Mouse (Mus musculus): ENCODE data around the gene Tarbp1. TPM values are rescaled to one million over a fixed set of nuclear protein-coding genes. Genes with fewer than 3 reads are reported as not detected.
"Not testable (repeated sequence)": the region's sequence is repeated elsewhere in the genome, so short reads cannot be mapped to it uniquely, and the experiment has no call there.

Tarbp1 gene
- total RNA-seq, 2 experiments from 2014 or later = 1.4 to 3.1 TPM

DNA sequence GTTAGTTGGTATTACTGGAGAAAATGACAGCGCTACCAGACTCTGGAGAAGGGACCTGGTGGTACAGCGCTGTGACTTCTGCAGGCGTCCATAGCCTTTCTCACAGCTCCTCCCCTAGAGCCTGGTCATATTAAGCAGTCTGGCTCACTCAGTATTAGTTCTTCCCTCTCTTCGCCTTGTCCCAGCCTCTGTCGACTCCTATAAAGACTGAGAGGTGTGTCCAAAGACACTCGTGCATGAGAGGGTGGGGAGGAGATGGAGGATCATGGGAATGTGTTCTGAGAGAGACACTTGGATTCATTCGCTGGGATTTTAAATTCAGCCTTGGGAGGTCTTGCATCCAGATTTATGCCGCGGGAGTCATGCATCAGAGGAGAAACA is 52.0 kb downstream of the Tarbp1 start:
- ATAC-seq (replicated peaks; ENCODE audit: low FRiP score, poor library complexity, severe bottlenecking) = peak; percentile 29

DNA sequence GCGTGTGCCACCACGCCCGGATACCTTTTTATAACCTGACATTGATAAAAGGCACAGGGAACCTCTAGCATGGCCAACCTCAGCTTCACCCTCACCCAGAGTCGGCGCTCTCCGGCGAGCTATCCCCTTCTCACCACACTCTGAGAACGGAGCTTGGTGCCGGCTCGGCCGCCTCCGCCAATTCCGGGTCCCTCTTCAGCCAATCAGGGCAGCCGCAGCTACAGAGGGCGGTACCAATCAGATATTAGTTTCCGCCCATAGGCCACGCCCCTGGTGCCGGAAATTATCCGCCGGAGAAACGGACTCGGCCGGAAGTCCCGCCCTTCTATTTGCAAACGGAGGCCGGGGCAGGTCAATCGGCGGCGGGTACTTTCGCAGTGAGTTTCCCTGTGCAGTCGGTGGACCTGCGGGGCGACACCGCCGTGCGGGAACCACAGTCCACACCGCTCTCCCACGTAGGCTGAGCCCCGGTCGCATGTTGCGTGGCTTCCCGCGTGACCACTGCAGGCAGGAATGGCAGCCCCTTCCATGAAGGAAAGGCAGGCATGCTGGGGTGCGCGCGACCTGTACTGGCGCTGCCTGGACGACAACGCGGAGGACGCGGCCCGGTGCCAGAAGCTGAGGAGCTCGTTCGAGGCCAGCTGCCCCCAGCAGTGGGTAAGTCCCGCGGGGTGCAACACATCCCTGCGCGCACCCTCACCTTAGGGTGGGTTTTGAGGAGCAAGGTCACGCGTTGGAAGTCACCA is 52.5 kb downstream of the Tarbp1 start, which contains the start of gene Coa6:
TSS of gene Coa6 (plus strand) at position 342 of the 746 bp plus-strand sequence.
- peak; percentile 98 for ATAC-seq (replicated peaks; ENCODE audit: low FRiP score, poor library complexity, severe bottlenecking)

DNA sequence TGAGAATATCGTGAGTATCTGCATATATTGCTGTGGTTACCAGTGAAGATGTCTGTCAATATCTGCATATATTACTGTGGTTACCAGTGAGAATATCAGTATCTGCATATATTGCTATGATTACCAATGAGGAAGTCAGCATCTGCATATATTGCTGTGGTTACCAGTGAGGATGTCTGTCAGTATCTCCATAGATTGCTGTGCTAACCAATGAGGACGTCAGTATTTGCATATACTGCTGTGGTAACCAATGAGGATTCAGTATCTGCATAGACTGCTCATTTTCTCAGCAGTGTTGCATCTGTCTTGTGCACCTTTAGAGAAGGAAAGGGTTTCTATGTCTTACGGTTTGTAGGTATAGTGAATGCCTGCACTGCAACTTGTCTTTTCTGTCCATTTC is 54.0 kb downstream of the Tarbp1 start:
- ATAC-seq (replicated peaks; ENCODE audit: low FRiP score, poor library complexity, severe bottlenecking) = no peak

DNA sequence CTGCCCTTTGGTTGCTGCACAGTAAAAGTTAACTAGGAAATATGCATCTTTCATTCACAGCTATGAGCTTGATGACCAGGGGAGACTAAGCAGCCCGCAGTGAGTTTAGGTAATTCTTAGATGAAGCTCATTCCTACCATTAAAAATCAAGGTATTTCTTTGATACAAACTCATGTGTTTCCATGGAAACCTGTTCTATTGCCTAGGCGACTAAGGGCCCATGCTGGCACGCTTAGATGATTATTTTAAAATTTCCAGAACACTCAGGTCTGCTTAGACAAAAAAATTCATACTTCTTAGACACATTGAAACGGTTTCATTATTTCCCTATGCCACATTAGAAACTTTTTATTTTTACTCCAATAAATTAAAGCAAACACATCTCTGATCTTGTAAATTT is 69.8 kb downstream of the Tarbp1 start:
- no peak for ATAC-seq (replicated peaks; ENCODE audit: low FRiP score, poor library complexity, severe bottlenecking)

DNA sequence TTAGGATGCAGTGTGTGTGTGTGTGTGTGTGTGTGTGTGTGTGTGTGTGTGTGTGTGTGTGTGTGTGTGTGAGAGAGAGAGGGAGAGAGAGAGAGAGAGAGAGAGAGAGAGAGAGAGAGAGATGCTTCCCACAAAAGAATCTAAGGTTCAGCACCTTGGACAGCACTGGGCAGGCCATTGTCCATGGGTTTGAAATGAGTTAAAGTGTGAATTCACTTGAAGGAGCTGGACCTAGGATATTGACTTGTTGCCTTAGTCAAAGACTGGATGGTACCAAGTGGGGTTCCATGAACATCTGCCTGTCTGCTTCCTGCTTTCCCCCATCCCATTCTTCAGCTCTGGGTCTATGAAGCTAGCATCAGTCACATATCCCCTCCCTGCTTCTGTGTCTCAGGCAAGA is 70.3 kb downstream of the Tarbp1 start:
- not testable (repeated sequence) for ATAC-seq (replicated peaks; ENCODE audit: low FRiP score, poor library complexity, severe bottlenecking)

DNA sequence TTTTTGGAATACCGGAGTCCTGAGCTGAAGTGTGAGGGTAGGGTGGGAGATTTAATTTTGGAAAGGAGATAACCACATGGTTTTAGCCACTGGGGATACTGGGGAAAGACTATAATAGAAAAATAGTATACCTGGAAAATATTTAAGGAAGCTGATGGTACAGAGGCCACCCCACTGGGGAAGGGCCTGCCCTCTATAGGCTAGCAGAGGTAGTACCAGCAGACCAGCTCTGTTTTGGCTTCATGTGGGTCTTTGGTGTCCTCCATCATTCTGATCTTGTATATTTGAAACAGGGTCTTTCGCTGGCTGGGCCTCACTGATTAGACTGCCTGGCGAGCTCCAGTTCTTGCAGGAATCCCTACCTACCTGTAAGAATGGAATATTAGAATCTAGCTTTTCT is 76.5 kb downstream of the Tarbp1 start:
- ATAC-seq (replicated peaks; ENCODE audit: low FRiP score, poor library complexity, severe bottlenecking) = no peak

DNA sequence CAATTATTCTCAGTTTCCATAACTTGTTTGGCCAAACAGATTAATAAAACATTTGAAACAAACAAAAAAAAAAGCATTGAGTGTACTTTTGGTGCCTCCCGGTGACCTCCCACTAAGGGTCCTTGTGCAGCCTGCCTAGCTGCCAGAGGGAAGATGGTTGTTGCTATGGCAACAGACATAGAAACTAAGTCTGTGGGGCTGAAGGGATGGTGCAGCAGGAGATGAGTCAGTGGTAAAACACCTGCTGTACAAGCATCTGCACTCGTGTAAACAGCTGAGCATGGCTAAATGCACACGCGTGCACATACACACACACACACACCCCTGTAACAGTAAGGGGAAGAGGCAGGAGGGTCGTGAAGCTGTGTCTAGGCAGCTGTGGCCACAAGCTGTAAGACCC is 78.9 kb downstream of the Tarbp1 start:
- ATAC-seq (replicated peaks; ENCODE audit: low FRiP score, poor library complexity, severe bottlenecking) = no peak

DNA sequence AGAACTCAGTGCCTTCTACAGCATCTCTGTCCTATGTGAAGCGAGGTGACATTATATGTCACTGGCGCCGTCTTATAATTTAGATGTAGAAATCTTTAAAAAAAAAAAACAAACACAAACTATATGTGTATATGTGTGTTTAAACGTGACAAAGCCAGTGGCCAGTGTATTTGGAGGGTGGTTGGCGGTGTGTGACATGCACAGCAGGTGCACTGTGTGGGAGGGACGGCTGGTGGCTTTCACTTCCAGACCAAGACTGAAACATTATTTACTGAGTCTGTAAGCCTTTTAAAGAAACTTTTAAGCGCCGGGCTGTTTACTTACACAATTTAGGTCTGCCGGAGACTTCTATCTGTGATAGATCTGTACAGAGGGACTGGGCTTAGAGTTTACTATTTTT is 79.5 kb downstream of the Tarbp1 start:
- no peak for ATAC-seq (replicated peaks; ENCODE audit: low FRiP score, poor library complexity, severe bottlenecking)

DNA sequence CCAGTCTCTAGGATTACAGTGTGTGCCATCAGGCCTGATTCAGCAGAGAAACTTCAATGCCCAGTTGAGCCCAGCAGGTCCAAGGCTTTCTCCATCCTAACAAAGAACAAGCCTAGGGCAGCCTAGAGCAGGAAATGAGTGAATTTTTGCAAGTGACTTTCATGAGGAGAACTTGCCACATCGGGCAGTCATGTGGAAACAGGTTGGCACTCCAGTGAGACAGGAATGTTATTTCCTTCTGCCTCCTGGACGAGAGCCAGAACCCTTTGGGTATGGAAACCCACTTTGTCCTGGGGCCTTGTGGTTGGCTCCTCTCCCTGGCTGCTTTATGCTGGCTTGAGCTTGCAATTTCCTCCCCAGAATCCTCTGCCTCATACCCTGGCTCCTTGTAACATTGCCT is 83.3 kb downstream of the Tarbp1 start:
- no peak for ATAC-seq (replicated peaks; ENCODE audit: low FRiP score, poor library complexity, severe bottlenecking)

DNA sequence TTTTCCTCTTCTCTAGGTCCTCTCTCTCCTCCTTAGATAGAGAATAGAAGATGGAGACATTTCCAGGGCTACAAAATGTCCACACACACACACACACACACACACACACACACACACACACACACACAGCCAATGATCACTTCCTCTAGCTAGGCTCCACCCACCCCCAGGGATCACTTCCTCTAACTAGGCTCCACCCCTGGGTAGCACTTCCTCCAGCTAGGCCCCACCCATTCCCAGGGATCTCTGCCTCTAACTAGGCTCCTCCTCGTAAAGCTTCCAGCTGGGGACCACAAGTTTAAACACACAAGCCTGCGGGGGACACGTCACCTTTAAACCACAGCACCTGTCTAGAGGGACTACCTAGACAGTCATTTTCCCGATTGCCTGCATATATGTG is 87.3 kb downstream of the Tarbp1 start:
- ATAC-seq (replicated peaks; ENCODE audit: low FRiP score, poor library complexity, severe bottlenecking) = no peak

DNA sequence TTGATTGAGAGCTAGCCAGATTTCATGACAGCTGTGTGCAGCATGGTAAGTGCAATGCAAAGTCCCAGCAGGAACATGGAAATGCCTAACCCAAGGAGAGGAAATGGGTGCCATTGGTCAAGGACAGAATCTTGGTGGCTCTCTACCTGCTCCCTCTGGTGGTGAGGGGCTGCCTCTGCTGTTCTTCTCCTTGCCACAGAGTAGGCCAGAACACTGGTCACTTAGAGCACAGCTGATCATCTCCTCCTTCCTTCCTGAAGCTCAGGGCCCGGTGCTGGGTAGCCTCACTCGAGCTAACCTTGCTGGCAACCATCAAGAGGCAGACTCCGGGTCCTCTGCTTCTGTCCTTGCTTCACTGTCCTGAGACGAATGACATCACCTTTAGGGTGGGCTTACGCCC is 92.1 kb downstream of the Tarbp1 start:
- no peak for ATAC-seq (replicated peaks; ENCODE audit: low FRiP score, poor library complexity, severe bottlenecking)

DNA sequence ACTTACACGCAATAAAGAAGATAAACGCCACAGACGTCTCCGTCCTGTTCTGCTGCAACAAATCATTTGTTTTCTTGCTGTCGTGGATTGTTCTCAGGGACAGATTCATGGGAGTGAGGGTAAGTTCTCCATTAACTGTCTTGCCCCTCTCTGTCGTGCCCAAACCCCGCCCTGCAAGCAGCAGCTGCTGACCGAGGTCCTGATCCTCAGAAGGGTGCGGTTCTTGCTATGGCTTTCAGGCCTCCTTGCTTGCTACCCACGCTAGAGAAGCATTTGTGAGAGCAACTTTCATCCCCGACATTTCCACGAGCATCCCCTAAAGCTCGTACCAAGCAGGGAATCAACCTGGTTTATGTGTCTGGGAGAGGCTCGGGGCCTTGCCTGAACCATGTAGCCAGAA is 92.6 kb downstream of the Tarbp1 start:
- ATAC-seq (replicated peaks; ENCODE audit: low FRiP score, poor library complexity, severe bottlenecking) = no peak

DNA sequence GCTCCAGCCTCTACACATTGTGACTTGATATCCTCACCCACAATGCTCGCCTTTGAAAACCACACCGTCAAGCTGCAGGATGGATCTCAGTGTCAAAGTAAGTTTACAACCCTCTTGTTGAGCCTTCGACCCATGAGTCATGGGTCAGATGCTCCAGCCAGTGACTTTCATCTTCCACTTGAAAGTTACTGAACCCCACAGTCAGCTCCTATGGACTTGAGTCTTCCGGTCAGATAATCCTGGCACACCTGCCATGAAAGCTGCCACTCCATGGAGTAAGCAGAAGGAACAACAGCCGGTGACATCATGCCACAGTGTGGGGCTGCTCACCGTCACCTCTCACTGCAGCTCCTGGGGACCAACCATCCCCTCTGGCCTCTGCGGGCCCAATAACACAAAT is 93.6 kb downstream of the Tarbp1 start:
- ATAC-seq (replicated peaks; ENCODE audit: low FRiP score, poor library complexity, severe bottlenecking) = no peak

DNA sequence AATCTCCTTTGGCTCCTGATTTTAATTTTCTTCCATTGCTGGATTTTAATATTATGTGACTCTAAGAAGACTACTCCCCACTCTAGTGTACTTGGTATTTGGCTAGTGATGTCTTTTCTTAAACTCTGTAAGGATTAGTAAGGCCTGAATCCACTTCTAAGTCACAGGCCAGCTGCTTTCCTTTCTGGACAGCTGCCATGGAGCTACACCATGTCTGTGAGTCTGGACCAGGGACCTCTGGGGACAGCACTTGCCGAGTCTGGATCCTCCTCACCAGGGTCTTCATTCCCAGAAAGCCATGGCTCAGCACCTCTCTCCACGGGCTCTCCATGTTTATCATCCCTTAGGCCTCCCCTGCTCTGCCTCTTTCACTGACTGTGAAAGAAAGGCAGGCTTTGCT is 94.7 kb downstream of the Tarbp1 start:
- ATAC-seq (replicated peaks; ENCODE audit: low FRiP score, poor library complexity, severe bottlenecking) = no peak

DNA sequence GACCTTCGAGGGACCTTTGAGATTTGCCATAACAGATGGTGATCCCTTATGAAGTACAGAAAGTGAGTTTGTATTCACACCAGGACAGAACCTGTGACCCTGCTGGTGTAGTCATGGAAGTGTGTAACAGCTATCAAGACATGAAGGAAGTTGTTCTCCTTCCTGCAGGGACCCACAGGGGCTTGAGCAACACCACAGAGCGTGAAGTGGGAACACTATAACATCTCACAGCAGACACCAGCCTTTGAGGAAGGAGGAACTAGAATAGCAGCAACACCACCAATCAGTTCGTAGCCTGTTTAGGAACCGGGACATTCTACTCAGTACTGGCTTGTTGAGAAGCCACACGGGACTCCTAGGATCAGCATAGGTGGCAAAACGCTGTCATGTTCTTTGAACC is 95.3 kb downstream of the Tarbp1 start:
- ATAC-seq (replicated peaks; ENCODE audit: low FRiP score, poor library complexity, severe bottlenecking) = no peak

Other genes starting within 250 kb of the Tarbp1 start
- not detected in 2 replicates for gene Slc35f3, start 176.5 kb downstream of the Tarbp1 start, total RNA-seq (2015; ENCODE audit: low replicate concordance)
- gene Slc35f3, start 176.5 kb downstream of the Tarbp1 start, total RNA-seq (2017; ENCODE audit: low replicate concordance) = not detected in 2 replicates
- gene Coa6, start 52.5 kb downstream of the Tarbp1 start, total RNA-seq (2015; ENCODE audit: low replicate concordance) = 8.6 TPM in 1 of 2 replicates, not detected in the other
- 2.9 and 8.1 TPM in 2 replicates for gene Coa6, start 52.5 kb downstream of the Tarbp1 start, total RNA-seq (2017; ENCODE audit: low replicate concordance)
- 21.3 and 34.7 TPM in 2 replicates for gene Irf2bp2, start 118.9 kb upstream of the Tarbp1 start, total RNA-seq (2015; ENCODE audit: low replicate concordance)
- gene Irf2bp2, start 118.9 kb upstream of the Tarbp1 start, total RNA-seq (2017; ENCODE audit: low replicate concordance) = 19.5 and 25.1 TPM in 2 replicates

All from erythroblast, adult 5-6 weeks (primary cell).